Mouse (Mus musculus): Measurements from ENCODE around the gene Bcap29.
A peak's percentile ranks its signal among the peaks of the same experiment; 100 is the strongest.
"Not testable (repeated sequence)": the region's sequence is repeated elsewhere in the genome, so short reads cannot be mapped to it uniquely, and the experiment has no call there.

The Bcap29 gene

DNA sequence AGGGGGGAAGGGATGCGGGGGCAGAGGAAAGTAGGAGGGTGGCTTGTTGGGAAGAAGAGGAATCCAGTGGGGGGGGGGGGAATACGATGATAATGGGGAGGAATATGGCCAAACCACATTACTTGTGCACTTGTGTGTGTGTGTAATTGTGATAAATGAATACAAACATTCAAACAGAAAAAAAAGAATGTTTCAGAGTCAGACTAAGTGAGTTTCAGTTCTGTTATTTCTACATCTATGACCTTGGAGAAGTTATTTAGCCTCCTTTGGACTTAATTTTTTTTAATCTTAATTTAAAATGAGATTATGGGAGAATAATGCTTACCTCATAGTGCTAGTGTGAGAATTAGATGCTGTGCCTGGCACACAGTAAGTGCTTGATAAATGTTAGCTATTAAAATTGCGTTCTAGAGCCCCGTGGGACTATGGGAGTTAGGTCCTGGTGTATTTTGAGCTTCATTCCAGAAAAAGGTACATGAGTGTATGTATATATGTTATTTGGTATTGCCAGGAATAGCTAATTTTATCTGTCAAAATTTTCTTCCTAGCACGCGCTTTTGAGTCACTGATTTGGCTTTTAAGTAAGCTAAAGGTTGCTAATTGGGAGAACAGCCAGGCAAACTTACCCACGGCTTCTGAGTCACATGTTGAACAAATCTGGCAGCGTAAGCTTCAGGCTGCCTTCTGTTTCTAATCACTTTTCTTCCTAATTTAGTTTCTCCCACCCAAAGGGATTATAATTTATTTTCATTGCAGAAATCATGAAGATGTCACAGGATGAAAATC is 55.6 kb downstream of the Bcap29 start:
- DNase-seq (ENCODE audit: low read depth) = no peak

DNA sequence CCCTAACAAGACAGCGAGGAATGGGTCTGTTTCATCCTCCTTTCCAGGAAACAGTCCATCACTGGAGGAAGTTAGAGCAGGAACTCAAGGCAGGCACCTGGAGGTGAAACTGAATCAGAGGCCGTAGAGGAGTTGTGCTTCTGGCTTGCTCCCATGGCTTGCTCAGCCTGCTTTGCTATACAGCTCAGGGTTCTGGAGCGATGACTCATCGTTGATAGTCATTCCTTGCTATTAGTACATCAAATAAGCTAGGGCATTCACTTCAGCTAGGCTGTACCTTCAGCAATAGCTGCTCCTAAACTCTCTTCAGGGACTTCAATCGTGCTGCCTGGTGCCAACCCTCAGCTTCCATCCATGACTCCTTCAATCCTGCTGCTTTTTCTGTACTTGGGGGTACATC is 60.0 kb downstream of the Bcap29 start:
- DNase-seq (ENCODE audit: low read depth) = peak; percentile 43

DNA sequence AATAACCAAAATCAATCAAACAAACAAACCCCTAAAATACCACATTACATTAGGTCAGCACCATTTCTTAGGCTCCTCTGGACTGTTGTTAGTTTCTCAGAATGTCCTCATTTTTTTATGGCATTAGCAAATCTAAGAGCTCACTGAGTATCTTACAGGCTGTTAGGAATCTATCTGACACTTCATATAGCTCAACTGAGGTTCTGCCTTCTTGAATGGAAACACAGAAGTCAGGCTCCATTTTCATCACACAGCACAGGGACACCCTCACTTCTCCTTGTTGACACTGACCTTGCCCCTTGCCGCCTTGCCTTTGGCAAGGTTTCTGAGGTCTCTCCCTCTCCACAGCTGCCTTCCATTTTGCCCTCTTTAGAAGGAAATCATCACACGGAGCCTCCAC is 64.7 kb downstream of the Bcap29 start:
- no peak for DNase-seq (ENCODE audit: low read depth)

DNA sequence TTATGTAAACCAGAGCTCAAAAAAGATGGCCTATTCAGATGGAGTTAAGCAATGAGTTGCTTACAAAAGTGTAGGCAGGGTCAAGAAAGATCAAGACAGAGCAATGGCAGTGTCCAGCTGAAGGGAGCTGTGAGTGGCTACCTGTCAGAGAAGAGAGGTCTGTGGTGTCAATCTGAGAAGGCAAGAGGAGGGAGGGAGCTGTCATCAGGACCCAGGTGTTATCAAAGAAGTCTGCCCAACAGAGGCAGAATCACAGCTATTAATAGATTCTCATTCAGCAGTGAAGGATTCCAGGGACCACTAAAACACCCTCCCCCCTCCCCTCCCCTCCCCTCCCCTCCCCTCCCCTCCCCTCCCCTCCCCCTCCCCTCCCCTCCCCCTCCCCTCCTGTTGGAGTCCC is 65.8 kb downstream of the Bcap29 start:
- DNase-seq (ENCODE audit: low read depth) = no peak

DNA sequence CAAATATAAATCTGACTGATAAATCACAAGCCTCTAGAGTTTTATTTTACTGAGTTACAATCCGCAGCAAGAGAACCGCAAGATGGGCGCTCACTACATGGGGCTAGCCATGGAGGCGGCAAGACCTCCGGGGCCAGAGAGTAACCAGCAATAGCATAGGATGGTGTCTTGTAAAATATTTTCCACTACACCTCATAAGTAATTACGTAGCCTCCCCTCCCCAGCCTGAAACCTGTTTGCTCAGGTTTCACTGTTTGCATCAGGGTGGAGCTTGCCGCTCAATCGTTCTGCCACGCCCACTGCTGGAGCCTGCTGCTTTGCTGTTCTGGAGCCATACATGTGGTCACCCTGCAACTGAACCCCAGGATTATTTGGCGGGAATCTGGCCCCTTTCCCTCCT is 66.9 kb downstream of the Bcap29 start:
- not testable (repeated sequence) for DNase-seq (ENCODE audit: low read depth)

DNA sequence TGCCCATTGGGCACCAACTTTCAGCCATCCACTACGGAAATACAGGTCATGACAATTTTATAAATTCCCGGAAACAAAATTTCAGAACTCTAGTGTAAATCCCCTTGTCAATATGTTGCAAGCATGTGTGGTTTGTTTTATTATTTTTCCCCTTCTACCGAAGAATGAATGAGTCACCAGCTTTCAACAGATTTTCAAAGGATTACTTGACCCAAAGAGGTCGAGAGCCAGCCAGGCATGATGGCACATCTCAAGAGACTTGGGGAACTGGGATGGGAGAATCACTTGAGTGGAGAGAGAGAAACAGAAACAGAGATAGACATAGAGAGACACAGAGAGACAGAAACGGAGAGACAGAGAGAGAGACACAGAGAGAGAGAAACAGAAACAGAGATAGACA is 73.7 kb downstream of the Bcap29 start:
- DNase-seq (ENCODE audit: low read depth) = peak; percentile 49

DNA sequence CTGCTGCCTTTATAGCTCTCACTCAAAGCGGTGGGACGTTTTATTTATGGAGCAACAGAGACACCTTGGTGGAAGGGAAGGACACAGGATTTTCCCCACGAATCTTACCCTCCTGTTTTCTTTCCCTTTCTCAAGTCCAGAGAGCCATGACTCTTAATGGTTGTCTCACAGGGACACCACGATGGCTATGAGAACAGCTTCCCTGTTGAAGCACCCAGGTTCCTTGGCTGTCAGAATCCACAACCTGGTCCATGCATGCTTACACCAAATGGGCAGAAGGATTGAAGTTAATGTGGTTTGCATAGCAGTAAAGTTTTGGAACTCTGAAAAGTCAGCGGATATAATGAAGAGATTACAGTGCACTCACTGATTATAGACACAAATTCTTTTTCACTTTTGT is 74.5 kb downstream of the Bcap29 start:
- DNase-seq (ENCODE audit: low read depth) = no peak

DNA sequence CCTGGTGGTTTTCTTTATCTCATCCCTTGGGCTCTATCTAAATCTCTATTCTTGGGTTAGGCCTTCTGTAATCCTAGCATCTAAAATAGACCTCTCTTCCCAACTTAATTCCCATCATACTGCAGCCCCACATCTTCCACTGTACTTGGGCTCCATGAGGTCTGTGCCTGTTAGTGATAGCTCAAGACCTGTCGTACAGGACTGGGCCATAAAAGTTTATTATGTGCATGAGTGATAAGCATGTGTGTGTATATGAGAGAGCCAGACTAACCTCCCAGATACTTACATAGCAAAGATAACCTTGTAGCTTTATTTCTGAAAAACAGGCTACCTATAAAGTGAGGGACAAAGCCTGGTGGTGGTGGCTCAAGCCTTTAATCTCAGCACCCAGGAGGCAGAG is 80.1 kb downstream of the Bcap29 start:
- DNase-seq (ENCODE audit: low read depth) = no peak

DNA sequence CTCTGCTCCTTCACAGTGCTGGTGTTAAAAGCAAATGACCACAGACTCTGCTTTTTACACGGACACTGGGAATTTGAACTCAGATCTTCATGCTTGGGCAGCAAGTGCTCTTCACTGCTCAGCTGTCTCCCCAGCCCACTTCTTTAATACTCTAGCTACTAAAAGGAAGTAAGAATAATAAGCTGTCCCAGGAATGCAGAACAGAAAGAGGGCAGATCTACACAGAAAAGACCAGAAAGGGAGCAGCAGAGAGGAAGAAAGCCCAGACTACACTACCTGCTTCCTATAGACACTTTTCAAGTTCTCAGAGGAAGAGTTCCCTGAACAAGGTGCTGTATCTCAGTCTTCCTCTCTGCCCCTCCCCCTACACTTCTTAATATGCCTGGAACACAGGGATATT is 83.2 kb downstream of the Bcap29 start:
- no peak for DNase-seq (ENCODE audit: low read depth)

DNA sequence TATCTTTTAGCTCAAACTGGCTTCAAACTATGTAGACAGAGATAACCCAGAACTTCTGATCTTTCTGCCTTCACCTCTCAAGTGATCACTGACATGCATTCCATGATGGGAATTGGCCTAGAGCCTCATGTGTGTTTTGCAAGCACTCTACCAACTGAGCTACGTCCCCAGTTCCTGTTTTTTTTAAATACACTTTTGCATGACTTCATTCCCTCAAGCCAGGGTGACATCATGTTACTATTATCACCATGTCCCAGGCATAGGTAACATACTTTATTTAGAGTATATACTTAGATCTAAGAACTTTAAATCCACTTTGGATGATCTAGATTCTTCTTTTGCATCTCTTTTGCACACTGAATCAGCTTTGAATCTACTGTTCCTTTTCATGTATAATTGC is 88.4 kb downstream of the Bcap29 start:
- peak; percentile 39 for DNase-seq (ENCODE audit: low read depth)

DNA sequence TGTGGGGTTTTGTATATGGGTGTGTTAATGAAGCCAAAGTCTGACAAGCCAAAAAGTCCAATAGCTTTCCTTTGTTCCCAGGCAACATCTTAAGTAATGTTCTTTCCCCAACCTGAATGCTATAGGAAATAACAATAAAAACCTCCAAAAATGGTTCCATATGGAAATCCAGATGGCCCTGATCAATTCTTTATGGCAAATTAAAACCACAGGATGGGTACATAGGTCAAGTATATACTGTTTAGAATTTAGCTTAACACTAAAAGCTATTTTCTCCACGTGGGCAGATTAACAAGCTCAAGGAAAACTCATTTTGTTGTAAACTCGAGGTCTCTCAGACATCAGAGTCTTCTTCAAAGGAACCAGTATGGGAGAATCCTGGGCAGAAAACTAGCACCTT is 89.2 kb downstream of the Bcap29 start:
- DNase-seq (ENCODE audit: low read depth) = no peak

DNA sequence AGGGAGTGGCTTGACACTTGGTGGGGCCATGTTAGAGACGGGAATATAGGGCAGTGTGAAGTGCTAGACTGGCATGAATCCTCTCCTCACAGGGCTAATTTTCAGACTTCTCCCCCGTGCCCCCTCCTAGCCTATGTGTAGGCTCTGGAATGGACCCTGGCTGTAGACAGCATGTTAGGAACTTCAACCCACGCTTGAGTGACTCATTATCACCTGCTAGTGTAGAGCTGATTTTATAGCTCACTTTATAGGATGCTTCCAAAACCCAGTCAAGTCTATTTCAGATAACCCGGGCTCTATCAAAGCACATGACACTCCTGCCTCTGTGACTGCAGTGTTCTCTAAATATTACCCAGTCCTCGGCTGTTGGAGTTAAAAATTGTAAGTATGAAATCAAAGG is 92.9 kb downstream of the Bcap29 start:
- DNase-seq (ENCODE audit: low read depth) = no peak
